Mouse (Mus musculus): ENCODE data around the gene Cdh26.

Cdh26 gene

GRCm38 (mm10) chr2:178437311-178437710, 7.0 kb downstream of the Cdh26 start:
- DNase-seq (ENCODE audit: low spot score) = no peak

GRCm38 (mm10) chr2:178449386-178449785, 19.1 kb downstream of the Cdh26 start:
- no peak for DNase-seq (ENCODE audit: low spot score)

GRCm38 (mm10) chr2:178450236-178450635, 19.9 kb downstream of the Cdh26 start:
- DNase-seq (ENCODE audit: low spot score) = no peak

GRCm38 (mm10) chr2:178450961-178451360, 20.6 kb downstream of the Cdh26 start:
- no peak for DNase-seq (ENCODE audit: low spot score)

GRCm38 (mm10) chr2:178454664-178455516, 24.6 kb downstream of the Cdh26 start:
- peak; percentile 24 for DNase-seq (ENCODE audit: low spot score)

- no peak for DNase-seq (ENCODE audit: low spot score)
Observed at GRCm38 (mm10) chr2:178457414-178457813, 27.1 kb downstream of the Cdh26 start.

- no peak for DNase-seq (ENCODE audit: low spot score)
Observed at GRCm38 (mm10) chr2:178460353-178460752, 30.0 kb downstream of the Cdh26 start.

GRCm38 (mm10) chr2:178471546-178472480, 41.5 kb downstream of the Cdh26 start:
- DNase-seq (ENCODE audit: low spot score) = no peak

- DNase-seq (ENCODE audit: low spot score) = no peak
Observed at GRCm38 (mm10) chr2:178473916-178474315, 43.6 kb downstream of the Cdh26 start.

- DNase-seq (ENCODE audit: low spot score) = no peak
Observed at GRCm38 (mm10) chr2:178477228-178477627, 46.9 kb downstream of the Cdh26 start.

- no peak for DNase-seq (ENCODE audit: low spot score)
Observed at GRCm38 (mm10) chr2:178479011-178479410, 48.7 kb downstream of the Cdh26 start.

GRCm38 (mm10) chr2:178480932-178481331, 50.6 kb downstream of the Cdh26 start:
- no peak for DNase-seq (ENCODE audit: low spot score)

GRCm38 (mm10) chr2:178483462-178483861, 53.1 kb downstream of the Cdh26 start:
- DNase-seq (ENCODE audit: low spot score) = no peak

GRCm38 (mm10) chr2:178488276-178488675, 57.9 kb downstream of the Cdh26 start:
- DNase-seq (ENCODE audit: low spot score) = no peak

GRCm38 (mm10) chr2:178490245-178490920, 60.1 kb downstream of the Cdh26 start:
- DNase-seq (ENCODE audit: low spot score) = no peak

GRCm38 (mm10) chr2:178494066-178494465, 63.7 kb downstream of the Cdh26 start:
- DNase-seq (ENCODE audit: low spot score) = peak; percentile 8

GRCm38 (mm10) chr2:178495816-178496215, 65.5 kb downstream of the Cdh26 start:
- DNase-seq (ENCODE audit: low spot score) = no peak

- no peak for DNase-seq (ENCODE audit: low spot score)
Observed at GRCm38 (mm10) chr2:178497900-178498299, 67.6 kb downstream of the Cdh26 start.

GRCm38 (mm10) chr2:178498409-178498808, 68.1 kb downstream of the Cdh26 start:
- DNase-seq (ENCODE audit: low spot score) = no peak

GRCm38 (mm10) chr2:178502469-178502868, 72.1 kb downstream of the Cdh26 start:
- DNase-seq (ENCODE audit: low spot score) = no peak

- DNase-seq (ENCODE audit: low spot score) = no peak
Observed at GRCm38 (mm10) chr2:178506056-178506455, 75.7 kb downstream of the Cdh26 start.

GRCm38 (mm10) chr2:178507379-178508014, 77.2 kb downstream of the Cdh26 start:
- peak; percentile 65 for DNase-seq (ENCODE audit: low spot score)
